Mouse (Mus musculus): ENCODE measurements around the gene Mymx. TPM values are rescaled to one million over a fixed set of nuclear protein-coding genes. Genes with fewer than 3 reads are reported as not detected.

The Mymx gene
- total RNA-seq, 1 experiment from 2014 or later = not detected

- no peak for ATAC-seq (replicated peaks; ENCODE audit: low read depth, poor library complexity, severe bottlenecking)
These were observed 44.6 kb downstream of the Mymx start for GRCm38 (mm10) chr17:45557246-45557824.

GRCm38 (mm10) chr17:45556514-45557245 is 45.2 kb downstream of the Mymx start:
- peak; percentile 20 for ATAC-seq (replicated peaks; ENCODE audit: low read depth, poor library complexity, severe bottlenecking)

GRCm38 (mm10) chr17:45556107-45556489 is 45.8 kb downstream of the Mymx start:
- ATAC-seq (replicated peaks; ENCODE audit: low read depth, poor library complexity, severe bottlenecking) = no peak

- ATAC-seq (replicated peaks; ENCODE audit: low read depth, poor library complexity, severe bottlenecking) = peak; percentile 58
These were observed 46.3 kb downstream of the Mymx start, which contains the start of gene Nfkbie for GRCm38 (mm10) chr17:45555452-45556106. Gene Nfkbie (plus strand): TSS chr17:45555703.

- ATAC-seq (replicated peaks; ENCODE audit: low read depth, poor library complexity, severe bottlenecking) = peak; percentile 38
These were observed 47.5 kb downstream of the Mymx start for GRCm38 (mm10) chr17:45554420-45554819.

GRCm38 (mm10) chr17:45553065-45553464 is 48.8 kb downstream of the Mymx start:
- ATAC-seq (replicated peaks; ENCODE audit: low read depth, poor library complexity, severe bottlenecking) = no peak

GRCm38 (mm10) chr17:45551816-45552451 is 50.0 kb downstream of the Mymx start:
- ATAC-seq (replicated peaks; ENCODE audit: low read depth, poor library complexity, severe bottlenecking) = peak; percentile 42

GRCm38 (mm10) chr17:45551249-45551796 is 50.6 kb downstream of the Mymx start:
- ATAC-seq (replicated peaks; ENCODE audit: low read depth, poor library complexity, severe bottlenecking) = no peak

Other genes with a start within 250 kb of the Mymx start
- 128 and 141 TPM in 2 replicates for gene Cdc5l, start 168.4 kb downstream of the Mymx start, total RNA-seq (2017)
- 1.6 TPM in 1 of 2 replicates, not detected in the other for gene Spats1, start 126.7 kb downstream of the Mymx start, total RNA-seq (2017)
- gene Aars2, start 95.3 kb downstream of the Mymx start, total RNA-seq (2017) = 11.1 and 11.4 TPM in 2 replicates
- not detected in 2 replicates for gene Tcte1, start 78.7 kb downstream of the Mymx start, total RNA-seq (2017)
- 0.53 TPM in 1 of 2 replicates, not detected in the other for gene Tmem151b, start 52.4 kb downstream of the Mymx start, total RNA-seq (2017)
- 10.1 and 11.0 TPM in 2 replicates for gene Nfkbie, start 46.4 kb downstream of the Mymx start, total RNA-seq (2017)
- 49.6 and 93.8 TPM in 2 replicates for gene Slc35b2, start 38.2 kb downstream of the Mymx start, total RNA-seq (2017)
- gene Hsp90ab1, start 28.8 kb downstream of the Mymx start, total RNA-seq (2017) = 2,806 and 3,169 TPM in 2 replicates
- 80.6 and 109 TPM in 2 replicates for gene Slc29a1, start 2.5 kb downstream of the Mymx start, total RNA-seq (2017)
- gene Capn11, start 57.2 kb upstream of the Mymx start, total RNA-seq (2017) = 0.27 and 0.34 TPM in 2 replicates
- 11.0 and 14.4 TPM in 2 replicates for gene Mrpl14, start 84.2 kb upstream of the Mymx start, total RNA-seq (2017)
- 5.2 and 7.0 TPM in 2 replicates for gene Tmem63b, start 84.8 kb upstream of the Mymx start, total RNA-seq (2017)
- not detected in 2 replicates for gene 1600014C23Rik, start 131.7 kb upstream of the Mymx start, total RNA-seq (2017)